Mouse (Mus musculus) liver, adult 2 months (tissue): ENCODE results near the gene Mylk3.

Source experiments
- CTCF ChIP-seq: fragments of 200-500 bp; IDR thresholded peaks from 2 replicates; pipeline ENCODE4 v1.5.1; 2011; ENCODE audit warnings: low read depth, low read length, control low read depth
- POLR2A ChIP-seq: fragments of 200-500 bp; IDR thresholded peaks from 2 replicates; pipeline ENCODE4 v1.6.1; 2011; ENCODE audit warnings: low read length, control low read depth; ENCODE audit not compliant: insufficient read depth; ENCODE audit errors: extremely low read depth

DNA sequence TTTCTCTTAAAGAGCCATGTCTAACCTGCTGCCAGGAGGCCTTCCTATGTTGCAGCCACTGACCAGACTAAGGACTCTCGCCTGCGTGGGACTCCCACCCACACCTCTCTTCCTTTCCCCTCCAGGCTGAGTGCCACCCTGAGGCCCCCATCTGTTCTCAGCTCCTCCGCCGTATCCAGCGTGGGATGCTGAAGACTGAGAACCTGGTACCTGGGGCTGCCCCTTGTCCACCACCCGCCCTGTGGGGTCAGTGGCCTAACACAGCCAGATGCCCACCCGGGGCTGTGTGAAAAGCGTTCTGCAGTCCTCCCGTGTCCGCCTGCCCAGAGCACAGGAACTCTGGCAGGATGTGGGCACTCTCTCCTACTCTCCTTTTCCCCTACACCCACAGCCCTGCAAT lies 19.8 kb upstream of the Mylk3 start:
- no peak for TF ChIP-seq CTCF
- no peak for TF ChIP-seq POLR2A
